Mouse (Mus musculus) neural tube, embryonic 14.5 days (tissue): Measurements from ENCODE around the gene Tmc7. TPM values are rescaled to one million over a fixed set of nuclear protein-coding genes. Genes with fewer than 3 reads are reported as not detected.

Experiments
- ATAC-seq: fragments of 200-750 bp; cut with Nextera tagmentation; 2 replicates; pipeline ENCODE4 v1.8.0; 2017; ENCODE audit warnings: low read depth, mild to moderate bottlenecking, moderate TSS enrichment, moderate library complexity
- H3K27ac ChIP-seq: fragments of 300-500 bp; sonication (generic); 2 replicates; pipeline ENCODE4 v1.5.1; 2014; ENCODE audit warnings: low read depth, mild to moderate bottlenecking, control low read depth, low read length, moderate library complexity, mixed read lengths
- H3K27me3 ChIP-seq: fragments of 300-500 bp; sonication (generic); 2 replicates; pipeline ENCODE4 v1.6.1; 2014; ENCODE audit warnings: low read length; ENCODE audit not compliant: control insufficient read depth, insufficient read depth
- H3K36me3 ChIP-seq: fragments of 300-500 bp; sonication (generic); 2 replicates; pipeline ENCODE4 v1.6.1; 2014; ENCODE audit warnings: low read length, mixed read lengths; ENCODE audit not compliant: control insufficient read depth, insufficient read depth
- H3K4me1 ChIP-seq: fragments of 300-500 bp; sonication (generic); 2 replicates; pipeline ENCODE4 v1.6.1; 2014; ENCODE audit warnings: low read length; ENCODE audit not compliant: control insufficient read depth, insufficient read depth
- H3K4me2 ChIP-seq: fragments of 300-500 bp; sonication (generic); 2 replicates; pipeline ENCODE4 v1.6.1; 2014; ENCODE audit warnings: mild to moderate bottlenecking, low read depth, low read length, control low read depth
- H3K4me3 ChIP-seq: fragments of 300-500 bp; sonication (generic); 2 replicates; pipeline ENCODE4 v1.5.1; 2014; ENCODE audit warnings: low read depth, low read length, control low read depth, mixed read lengths
- H3K9ac ChIP-seq: fragments of 300-500 bp; sonication (generic); replicated peaks from 2 replicates; pipeline ENCODE4 v1.6.1; 2014; ENCODE audit warnings: low read depth, mild to moderate bottlenecking, control low read depth, low read length, mixed read lengths
- H3K9me3 ChIP-seq: fragments of 300-500 bp; sonication (generic); 2 replicates; pipeline ENCODE4 v1.6.1; 2016; ENCODE audit warnings: low read length; ENCODE audit not compliant: control insufficient read depth
- WGBS: fragments of 180-500 bp; shearing (Covaris S2); extraction: QIAGEN DNeasy Blood & Tissue Kit; methylation state at CpG from one replicate; pipeline ENCODE4 v1.1.7; 2014; 5-methylcytosine and 5-hydroxymethylcytosine counted together
- polyA plus RNA-seq: library from polyadenylated mRNA; unstranded; fragments of >200 nt; fragmentation: Nextera tagmentation; extraction: Ambion mirVana; gene quantifications from 2 replicates; pipeline ENCODE4 v1.2.1, GENCODE M21; 2014

The Tmc7 gene
- polyA plus RNA-seq, 1 experiment from 2014 or later = 7.7 TPM

DNA sequence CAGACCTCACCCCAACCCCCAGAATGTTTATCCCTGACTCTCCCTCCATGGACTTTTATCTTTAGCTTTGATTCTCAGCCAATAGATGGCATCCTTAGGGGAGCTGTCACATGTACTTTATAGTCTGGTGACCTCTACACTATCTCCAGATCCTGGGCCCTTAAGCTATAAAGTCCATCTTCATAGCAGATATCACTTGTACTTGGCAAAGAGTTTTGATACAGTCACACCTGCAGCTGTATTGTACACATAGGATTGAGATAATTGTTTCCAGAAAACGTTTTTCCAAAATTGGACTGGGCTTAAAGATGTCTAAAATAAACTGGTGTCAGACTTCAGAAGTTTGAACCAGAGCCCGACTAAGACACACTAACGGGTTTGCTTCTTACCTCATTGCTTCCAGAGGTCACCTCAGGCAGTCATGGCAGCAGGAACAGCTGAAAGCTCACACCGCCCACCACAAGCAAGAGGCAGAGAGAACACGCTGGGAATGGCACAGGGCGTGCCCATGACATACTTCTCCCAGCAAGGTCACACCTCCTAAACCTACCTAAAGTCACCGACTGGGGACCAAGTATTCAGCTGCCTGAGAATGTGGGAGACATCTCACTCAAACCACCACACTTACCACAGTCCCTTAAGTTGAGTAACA lies 84.6 kb downstream of the Tmc7 start:
- H3K9ac ChIP-seq = no peak overlapping the region
- no peaks in the 10 kb centered on the region for H3K36me3 ChIP-seq
- WGBS = 77% methylated on average over 7 of the region's 7 CpGs
- no peak overlapping the region for H3K4me2 ChIP-seq
- no peaks in the 10 kb centered on the region for H3K9me3 ChIP-seq
- no peak overlapping the region for H3K4me3 ChIP-seq
- ATAC-seq = no peak
- H3K4me1 ChIP-seq = no peaks in the 10 kb centered on the region
- no peak overlapping the region for H3K27ac ChIP-seq
- H3K27me3 ChIP-seq = no peaks in the 10 kb centered on the region

DNA sequence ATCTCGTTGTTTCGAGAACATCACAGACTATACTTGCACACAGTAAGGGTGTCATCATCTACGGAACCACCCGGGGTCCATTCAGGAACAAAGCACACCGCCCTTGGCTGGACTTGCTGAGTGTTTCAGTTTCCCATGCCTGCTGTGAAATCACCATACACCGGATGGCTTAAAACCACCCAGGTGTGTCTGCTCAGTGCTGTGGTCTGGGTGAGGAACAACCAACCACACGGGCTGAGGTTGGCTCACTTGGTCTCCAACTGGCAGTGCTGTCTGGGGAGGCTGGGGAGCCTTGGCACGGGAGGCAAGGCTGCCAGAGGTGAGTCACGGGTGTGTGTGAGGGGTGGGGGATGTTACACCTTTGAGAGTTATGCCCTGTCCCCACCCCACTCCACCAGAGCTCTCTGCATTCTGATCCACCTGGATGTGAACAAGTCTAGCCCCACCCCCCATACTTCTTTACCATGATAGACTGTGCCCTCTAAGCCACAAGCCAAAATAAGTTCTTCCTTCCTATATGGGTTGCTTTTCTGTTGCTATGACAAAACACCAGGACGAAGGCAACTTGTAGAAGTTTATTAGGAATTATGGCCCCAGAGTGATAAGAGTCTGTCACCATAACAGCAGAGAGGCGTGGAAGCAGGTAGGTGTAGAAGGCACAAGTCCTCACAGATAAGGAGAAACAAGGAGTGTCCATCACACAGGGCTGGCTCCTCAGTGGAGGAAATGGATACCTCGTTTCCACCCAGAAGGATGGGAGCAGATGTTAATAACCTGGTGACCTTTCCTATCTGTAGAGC lies 85.4 kb downstream of the Tmc7 start:
- Histone ChIP-seq H3K4me1 (no peaks in the 10 kb centered on the region), H3K36me3 (no peaks in the 10 kb centered on the region), H3K9me3 (no peaks in the 10 kb centered on the region), H3K9ac (no peak overlapping the region), H3K4me3 (no peak overlapping the region), H3K27me3 (no peaks in the 10 kb centered on the region), H3K4me2 (no peak overlapping the region), H3K27ac (no peak overlapping the region)
- ATAC-seq = no peak
- 88% methylated on average over 12 of the region's 12 CpGs for WGBS

DNA sequence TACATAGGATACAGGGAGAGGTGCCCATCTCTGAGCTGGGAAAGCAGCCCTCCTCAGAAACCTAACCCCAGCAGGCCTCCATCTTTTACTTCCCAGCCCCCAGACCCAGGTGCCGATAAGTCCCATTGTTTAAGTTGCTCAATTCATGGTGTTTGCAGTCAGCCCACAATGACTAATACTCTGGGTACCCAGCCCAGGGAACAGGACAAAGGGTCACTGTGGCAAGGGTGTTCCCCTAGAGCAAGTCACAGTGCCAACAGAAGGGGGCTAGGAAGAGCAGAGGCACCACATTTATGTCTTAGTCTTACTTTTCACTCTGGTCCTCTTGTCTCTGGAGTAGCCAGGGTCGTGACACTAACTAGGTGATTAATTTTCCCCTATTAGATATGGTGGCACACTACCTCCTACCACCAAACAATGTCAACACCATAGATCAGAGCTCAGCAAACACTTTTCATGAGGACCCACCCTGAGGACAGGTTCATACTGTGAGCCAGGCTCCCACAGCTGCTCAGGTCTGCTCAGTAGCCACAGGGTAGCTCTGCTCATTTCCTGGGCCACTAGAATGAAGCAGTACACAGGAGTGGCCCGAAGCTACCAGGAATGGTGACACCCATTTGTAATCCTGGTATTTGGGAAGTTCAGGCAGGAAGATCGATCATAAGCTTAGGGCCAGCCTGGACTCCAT lies 89.5 kb downstream of the Tmc7 start:
- no peak for ATAC-seq
- 78% methylated on average over 4 of the region's 4 CpGs for WGBS
- Histone ChIP-seq H3K27me3 (peaks cover 15% of the 10 kb centered on the region), H3K9me3 (no peaks in the 10 kb centered on the region), H3K27ac (no peak overlapping the region), H3K9ac (no peak overlapping the region), H3K4me1 (0 out of 2 replicates have a peak, but pooled peaks cover 4% of the 10 kb centered on the region), H3K36me3 (no peaks in the 10 kb centered on the region), H3K4me3 (no peak overlapping the region), H3K4me2 (no peak overlapping the region)

DNA sequence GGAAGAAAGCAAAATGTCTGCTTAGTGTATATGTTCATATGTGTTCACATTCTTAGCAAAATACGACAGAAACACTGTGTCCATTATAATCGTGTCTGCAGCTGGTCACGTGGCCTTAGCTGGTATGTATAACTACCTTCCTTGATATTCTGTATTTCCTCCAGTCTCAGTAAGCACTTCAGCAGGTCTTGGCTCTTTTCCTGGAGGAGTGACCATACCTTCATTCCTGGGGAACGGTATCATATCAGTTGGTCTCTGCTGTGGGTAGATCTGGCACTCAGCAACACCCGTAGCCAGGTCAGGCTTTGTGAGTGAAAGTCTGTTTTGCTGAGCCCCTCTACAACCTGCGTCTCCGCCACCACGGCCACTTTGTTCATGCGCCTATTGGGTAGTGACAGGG lies 90.6 kb downstream of the Tmc7 start:
- Histone ChIP-seq H3K4me2 (no peak overlapping the region), H3K27me3 (peaks cover 20% of the 10 kb centered on the region), H3K9me3 (no peaks in the 10 kb centered on the region), H3K4me3 (no peak overlapping the region), H3K9ac (no peak overlapping the region), H3K27ac (no peak overlapping the region), H3K4me1 (0 out of 2 replicates have a peak, but pooled peaks cover 4% of the 10 kb centered on the region), H3K36me3 (no peaks in the 10 kb centered on the region)
- WGBS = 92% methylated on average over 9 of the region's 9 CpGs
- no peak for ATAC-seq

DNA sequence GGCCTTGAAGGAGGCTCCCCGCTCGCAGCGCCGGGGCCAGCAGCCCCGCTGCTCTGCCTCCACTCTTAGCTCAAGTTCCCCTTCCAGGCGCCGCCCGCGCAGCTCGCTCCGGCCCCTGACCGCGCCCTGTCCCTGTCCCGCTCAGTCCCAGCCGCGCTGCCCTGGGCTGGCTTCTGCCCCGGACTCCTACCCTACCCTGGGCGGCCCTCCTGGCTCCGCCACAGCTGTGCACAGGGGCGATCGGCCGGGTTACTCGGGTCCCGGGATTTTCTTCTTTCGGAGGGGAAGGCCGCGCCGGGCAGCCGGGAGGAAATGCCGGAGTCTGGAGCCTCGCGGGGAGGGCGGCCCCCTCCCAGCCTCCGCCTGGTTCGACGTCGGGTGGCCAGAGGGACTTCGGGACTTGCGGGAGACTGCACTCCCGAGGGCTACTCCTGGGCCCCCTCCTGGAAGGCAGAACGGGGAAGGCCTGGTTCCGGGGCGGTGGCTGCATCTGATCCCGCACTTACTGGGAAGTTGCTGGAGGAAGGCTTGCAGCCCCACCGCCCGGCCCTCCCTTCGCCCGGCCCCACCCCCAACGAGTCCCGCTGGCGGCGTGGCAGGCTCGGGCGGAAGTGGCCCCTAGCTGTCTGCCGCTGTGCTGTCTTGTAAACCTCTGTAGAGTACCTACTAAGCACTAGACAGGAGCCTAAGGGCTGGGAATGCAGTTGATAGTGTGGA lies 92.9 kb downstream of the Tmc7 start, which contains the start of gene Itpripl2:
Gene Itpripl2, minus strand, starts transcription at position 545 of the 717 bp plus-strand sequence.
- Histone ChIP-seq H3K4me3 (peak within 1 kb of the TSS; percentile 44), H3K27me3 (peaks cover 20% of the 10 kb centered on the region), H3K4me1 (0 out of 2 replicates have a peak, but pooled peaks cover 4% of the 10 kb centered on the region), H3K36me3 (no peaks in the 10 kb centered on the region), H3K27ac (no peak within 1 kb of the TSS), H3K4me2 (peak within 1 kb of the TSS; percentile 61), H3K9me3 (no peaks in the 10 kb centered on the region), H3K9ac (peak within 1 kb of the TSS; percentile 49)
- under 1% methylated on average over 53 of the region's 55 CpGs for WGBS
- ATAC-seq = peak; percentile 86

DNA sequence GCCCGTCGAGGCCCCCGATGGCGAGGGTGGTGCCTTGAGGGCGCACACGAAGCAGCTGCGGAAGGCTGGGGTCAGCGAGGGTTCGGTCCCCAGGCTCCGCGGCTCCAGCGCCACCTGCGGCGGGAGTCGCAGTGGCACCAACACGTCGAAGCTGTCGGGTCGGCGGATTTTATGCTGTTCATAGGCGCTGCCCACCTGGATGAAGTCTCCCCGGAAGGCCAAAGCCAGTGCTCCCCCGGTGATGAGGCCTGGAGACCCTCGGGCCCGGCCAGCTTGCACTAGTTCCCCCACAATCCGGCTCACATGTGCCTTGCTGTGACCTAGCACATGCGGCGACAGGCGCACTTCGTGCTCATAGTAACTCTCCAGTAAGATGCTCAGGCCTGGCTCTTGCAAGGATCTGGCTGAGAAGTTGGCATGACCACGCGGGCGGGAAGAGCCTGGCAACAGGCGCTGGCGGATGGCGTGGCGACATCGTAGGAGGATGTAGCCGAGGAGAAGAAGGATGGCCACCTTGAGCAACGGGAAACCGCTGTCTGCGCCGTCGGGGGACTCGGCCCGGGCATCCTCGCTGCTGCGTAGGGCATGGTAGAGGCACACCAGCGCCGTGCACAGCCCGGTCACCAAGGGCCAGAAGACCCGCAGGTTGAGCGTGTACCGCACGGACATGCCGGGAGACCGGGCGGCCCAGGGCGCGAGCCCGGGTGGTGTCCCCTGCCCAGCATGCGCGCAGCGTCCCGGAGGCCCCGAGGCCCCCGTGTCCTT lies 93.7 kb downstream of the Tmc7 start:
- 3% methylated on average over 58 of the region's 67 CpGs for WGBS
- Histone ChIP-seq H3K27ac (no peak overlapping the region), H3K9me3 (no peaks in the 10 kb centered on the region), H3K9ac (peak overlapping the region; percentile 49), H3K4me2 (peak overlapping the region; percentile 61), H3K27me3 (peaks cover 20% of the 10 kb centered on the region), H3K36me3 (no peaks in the 10 kb centered on the region), H3K4me3 (peak overlapping the region; percentile 44), H3K4me1 (0 out of 2 replicates have a peak, but pooled peaks cover 4% of the 10 kb centered on the region)
- peak; percentile 32; the same call in 1 of the 2 replicates for ATAC-seq

DNA sequence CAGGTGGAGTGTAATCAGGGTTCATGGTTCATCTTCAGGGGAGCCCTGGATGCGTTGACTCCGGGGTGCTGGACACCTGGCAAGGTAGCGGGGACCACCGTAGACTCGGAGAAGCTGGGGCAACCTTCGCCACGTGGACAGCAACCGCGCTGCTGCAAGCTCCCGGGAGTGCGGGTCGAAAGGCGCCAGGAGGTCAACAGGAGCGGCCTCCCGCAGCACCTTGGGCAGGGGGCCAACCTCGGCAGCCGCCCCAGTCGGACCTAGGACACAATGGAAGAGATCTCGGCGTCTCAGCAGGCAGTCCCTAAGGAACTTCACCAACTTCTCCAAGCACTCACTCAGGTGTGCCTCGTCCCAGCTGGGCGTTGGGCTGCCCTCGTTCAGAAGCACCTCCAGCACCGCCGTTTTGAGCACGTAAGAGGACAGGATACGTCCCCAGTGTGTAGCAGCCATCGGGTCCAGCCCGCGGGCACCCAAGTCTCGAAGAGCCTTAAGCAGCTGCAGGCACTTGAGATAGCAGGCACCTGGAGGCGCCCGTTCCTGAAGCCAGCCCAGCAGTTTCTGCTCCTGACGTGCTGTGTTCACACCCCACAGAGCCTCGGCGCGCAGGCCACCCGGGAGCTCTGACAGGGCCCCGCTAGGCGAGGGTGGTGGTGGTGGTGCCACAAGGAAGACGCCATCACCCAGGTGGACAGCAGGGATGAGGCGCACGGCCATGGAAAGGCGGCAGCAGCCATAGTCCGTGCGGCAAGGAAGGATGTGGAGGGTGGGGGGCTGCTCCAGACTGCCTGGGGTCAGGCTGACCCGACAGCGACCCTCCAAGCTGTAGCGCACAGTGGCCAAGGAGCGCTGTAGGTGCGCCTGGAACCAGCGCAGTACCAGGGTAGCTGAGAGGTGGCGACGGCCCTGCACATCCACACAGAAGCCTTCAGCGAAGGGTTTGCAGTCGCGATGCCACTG lies 94.5 kb downstream of the Tmc7 start:
- Histone ChIP-seq H3K4me3 (peak overlapping the region; percentile 44; the same call in 1 of the 2 replicates), H3K27me3 (peaks cover 20% of the 10 kb centered on the region), H3K27ac (no peak overlapping the region), H3K4me2 (peak overlapping the region; percentile 61; the same call in 1 of the 2 replicates), H3K4me1 (0 out of 2 replicates have a peak, but pooled peaks cover 4% of the 10 kb centered on the region), H3K9me3 (no peaks in the 10 kb centered on the region), H3K9ac (no peak overlapping the region), H3K36me3 (no peaks in the 10 kb centered on the region)
- no peak for ATAC-seq
- WGBS = 15% methylated on average over 57 of the region's 57 CpGs
